Mouse (Mus musculus) embryo, embryonic 10.5 days (tissue): Measurements from ENCODE around the gene Pnkd.
A peak's percentile ranks its signal among the peaks of the same experiment; 100 is the strongest.

ENCODE experiments used
- DNase-seq: peaks from one replicate; pipeline ENCODE4 v3.0.0-alpha.2; 2015; ENCODE audit warnings: low spot score

Gene Pnkd

DNA sequence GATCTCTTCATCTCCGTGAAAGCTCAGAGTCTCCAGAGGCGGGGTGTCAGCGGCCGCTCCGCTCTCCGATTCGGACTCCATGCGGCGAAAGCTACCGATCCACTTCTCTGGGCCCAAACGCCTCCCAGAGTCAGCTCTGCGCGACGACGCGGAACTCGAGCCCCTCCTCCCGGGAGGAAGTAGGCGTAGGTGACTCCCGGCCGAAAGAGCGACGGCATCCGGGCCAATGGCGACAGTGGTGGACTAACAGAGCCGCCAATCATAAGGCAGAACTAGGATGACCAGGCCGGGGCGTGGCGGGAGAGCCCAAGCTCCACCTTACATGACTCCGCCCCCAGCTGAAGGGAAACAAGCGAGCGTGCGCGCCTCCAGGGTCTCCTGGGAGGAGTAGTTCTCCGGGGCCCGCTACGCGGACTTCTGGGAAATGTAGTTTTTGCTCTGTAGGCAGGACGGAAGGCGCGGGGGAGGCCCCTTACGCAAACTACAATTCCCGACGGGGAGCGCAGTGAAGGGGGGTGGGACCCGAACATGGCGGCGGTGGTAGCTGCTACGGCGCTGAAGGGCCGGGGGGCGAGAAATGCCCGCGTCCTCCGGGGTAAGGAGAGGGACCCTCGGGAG is at the start of gene Pnkd, which contains the start of gene Aamp:
TSS of gene Pnkd (plus strand) at position 388 of the 618 bp plus-strand sequence.
TSS of gene Aamp (minus strand) at position 196 of the 618 bp plus-strand sequence.
- DNase-seq = peak; percentile 100

DNA sequence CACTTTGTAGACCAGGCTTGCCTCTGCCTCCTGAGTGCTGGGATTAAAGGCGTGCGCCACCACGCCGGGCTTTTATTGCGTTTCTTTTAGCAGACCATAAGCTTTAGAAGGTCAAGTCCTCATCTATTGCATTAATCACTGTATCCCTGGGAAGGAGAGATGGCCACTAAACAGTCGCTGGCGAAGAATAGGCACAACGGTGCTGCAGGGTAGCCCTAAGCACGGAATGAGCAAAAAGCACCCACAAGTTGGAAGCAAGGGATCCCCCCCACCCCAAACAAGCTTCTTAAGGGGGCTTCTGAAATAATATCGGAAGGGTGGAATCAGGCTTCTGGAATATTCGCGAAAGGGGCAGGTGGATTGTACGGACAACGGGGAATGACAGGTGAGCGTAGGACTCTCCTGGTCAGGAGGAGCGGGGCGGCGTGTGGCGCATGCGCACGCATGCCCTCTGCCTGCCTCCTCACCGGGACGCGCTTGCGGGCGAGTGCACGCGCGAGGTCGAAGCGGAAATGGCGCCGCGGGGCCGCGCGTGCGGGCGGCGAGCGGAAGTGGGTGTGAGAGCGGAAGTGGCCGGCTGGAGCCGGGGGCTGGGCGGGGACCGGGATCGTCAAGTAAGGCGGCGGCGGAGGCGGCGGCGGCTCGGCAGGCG is 48.7 kb upstream of the Pnkd start, which contains the start of gene Arpc2:
TSS of gene Arpc2 (plus strand) at position 147 of the 652 bp plus-strand sequence.
- peak; percentile 94 for DNase-seq

DNA sequence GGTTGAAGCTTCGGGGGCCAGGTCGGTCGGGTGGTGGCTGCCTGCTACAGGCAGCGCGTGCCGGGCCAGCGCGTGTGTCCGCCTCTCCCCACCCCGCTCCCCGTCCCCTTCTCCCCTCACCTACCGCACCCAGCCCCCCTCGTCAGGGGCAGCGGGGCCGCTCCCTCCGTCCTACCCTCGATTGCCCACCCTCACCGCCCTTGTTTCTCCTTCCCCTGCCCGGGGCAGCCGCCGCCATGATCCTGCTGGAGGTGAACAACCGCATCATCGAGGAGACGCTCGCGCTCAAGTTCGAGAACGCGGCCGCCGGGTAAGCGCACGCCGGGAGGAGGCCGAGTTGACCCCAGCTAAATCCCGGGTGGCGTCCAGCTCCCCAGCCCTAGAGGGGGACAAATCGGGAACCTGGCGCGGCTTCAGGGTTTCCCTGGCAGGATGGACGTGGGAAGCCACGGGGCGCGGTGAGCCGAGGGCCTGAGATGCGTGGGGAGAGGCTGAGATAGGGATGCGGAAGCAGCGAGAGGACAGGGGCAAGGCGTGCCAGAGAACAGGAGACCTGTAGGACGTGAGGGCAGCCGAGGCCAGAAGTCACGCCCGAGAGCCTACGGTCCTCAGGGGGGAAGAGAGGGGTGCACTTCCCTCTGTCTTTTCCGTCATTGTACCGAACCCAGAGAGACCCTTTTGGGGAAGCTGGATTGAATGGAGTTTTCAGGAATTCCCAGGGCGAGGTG is 48.0 kb upstream of the Pnkd start:
- peak; percentile 54 for DNase-seq

DNA sequence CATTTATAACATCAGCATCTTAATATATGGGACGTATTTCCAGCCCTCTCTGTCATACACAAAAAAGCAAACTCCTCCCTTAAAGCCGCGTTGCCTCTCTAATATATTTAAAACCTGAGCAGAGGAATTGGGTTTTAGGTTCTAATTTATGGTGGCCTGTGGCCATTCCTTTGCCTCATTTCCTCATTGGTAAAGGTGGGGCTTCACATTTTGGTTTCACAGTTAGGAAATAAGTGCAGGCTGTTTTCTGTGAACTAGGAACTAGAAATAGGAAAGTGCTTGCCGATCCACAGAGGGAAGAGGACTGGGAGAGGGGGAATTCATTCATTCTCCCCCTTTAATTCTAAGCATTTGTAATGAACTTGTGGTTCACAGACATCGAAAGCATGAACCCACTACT is 47.1 kb upstream of the Pnkd start:
- no peak for DNase-seq

DNA sequence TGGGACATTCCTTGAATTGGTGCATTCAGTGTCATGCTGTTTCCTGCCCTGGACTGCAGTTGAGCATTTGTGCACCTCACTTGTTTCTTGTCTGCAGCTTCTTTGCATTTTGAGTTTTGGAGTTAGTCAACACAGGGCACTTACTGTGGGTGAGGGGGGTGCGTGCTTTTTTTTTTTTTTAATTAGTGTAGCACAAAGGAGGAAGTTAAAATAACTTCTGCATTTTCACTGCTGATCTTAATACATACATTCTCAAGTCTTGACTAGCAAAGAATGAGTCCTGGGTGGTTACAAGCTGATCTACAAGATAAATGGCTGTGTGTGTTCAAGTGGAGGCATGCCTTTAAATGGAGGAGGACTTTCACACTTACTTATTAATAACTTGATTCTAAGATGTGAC is 46.6 kb upstream of the Pnkd start:
- DNase-seq = no peak

DNA sequence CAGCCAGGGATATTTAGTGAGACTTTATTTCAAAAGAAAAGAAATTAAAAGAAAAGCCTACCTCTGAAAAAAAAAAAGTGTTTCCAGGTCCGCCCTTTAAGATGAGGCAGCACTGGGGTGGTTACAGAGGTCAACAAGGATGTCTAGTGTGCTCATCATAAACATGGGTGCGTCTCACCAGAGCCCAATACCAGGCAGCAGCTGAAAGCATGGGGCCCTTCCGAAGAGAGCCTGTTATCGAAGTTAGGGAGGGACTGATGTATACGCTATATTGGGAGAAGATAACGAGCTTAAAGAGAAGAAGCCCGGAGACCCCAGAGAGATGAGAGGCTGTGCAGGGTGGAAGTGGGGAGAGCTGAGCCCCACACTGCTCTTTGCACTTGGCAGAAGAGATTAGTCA is 45.6 kb upstream of the Pnkd start:
- no peak for DNase-seq

DNA sequence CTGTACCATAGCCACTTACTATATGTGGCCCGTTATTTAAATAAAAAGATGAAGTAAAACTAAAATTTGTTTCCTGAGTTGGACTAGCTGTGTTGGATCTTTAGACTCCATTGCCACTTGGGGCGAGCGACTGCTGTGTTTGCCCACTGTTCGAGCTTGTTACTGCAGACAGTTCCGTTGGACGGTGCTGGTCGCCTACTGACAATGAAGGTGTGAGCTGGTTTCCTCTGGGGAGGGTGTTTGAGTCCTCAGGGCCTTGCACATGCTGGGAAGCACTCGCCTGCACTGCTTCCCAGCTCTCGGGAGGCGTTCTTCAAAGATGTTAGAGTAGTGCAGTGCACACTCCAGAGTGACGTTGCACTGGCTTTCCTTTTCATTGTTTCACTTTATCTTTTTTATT is 45.1 kb upstream of the Pnkd start:
- DNase-seq = no peak

DNA sequence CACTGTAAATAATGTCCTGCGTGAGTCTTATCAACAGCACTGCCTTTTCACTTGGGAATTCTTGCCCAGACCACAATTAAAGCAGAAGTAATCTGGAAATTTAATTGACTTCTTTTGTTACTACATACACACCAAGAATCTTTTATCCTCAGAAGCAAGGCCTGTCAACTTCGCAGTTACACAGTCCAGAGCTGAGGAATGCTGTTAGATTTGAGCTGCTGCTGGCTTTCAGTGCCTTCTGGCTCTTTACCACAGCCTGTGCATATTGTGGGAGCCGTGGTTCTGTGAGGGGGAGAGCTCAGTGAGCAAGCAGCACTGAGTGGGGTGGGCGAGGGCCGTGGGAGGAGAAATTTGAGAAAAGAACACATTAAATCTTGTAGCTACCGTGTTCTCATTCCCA is 44.4 kb upstream of the Pnkd start:
- no peak for DNase-seq

DNA sequence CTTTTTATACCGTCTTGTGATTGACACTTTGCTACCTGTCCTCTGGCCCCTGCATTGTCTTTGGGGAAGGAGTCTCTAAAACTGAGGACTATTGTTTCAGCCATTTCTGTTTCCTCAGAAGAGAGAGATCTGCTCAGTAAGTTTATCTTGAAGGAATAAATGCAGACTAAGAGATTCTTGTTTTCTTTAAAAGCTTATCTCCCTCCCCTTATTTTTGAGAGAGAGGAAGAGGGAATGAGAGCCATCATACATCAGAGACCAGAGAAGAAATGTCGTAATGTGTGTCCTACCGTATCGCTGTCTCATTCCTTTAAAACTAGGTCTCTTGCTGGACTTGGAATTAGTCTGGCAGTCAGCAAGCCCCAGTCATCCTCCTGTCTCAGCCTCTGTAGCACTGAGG is 43.9 kb upstream of the Pnkd start:
- no peak for DNase-seq

DNA sequence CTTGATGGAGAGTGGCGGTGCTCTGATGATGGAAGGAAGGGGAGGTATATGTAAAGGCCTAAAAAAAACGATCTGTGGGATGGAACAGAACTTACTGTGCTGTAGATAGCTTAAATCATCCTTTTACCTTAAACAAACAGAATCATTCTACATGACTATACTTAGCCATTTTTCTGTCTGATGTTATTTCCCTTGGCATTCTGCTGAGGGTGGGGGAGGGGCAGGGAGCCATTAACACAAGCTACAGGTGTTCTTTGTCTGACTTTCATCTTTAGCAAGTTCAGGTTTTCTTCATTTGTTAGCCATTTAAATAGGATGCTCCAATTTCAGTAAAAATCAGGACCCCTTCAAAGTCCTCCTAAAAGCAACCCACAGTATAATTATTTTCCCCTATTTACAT is 39.2 kb upstream of the Pnkd start:
- DNase-seq = no peak

DNA sequence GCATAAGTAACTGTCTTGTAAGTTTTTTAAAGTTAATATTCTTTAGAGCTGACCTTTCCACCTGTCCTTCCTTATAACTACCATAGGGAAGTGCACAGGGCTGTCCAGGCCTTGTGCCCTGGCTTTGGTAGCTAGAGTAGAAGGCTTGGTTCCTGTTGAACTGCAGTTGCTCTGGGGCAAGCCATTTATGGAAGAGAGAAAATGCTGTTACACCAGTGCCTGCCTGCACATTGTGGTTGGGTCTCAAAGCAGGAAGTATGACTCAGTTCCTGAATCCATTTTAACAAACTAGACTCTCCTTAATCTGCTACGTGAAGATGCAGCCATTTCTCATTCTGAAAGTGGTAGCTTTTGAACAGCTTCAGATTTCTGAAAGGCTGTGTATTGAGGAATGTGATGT is 35.9 kb upstream of the Pnkd start:
- DNase-seq = no peak

DNA sequence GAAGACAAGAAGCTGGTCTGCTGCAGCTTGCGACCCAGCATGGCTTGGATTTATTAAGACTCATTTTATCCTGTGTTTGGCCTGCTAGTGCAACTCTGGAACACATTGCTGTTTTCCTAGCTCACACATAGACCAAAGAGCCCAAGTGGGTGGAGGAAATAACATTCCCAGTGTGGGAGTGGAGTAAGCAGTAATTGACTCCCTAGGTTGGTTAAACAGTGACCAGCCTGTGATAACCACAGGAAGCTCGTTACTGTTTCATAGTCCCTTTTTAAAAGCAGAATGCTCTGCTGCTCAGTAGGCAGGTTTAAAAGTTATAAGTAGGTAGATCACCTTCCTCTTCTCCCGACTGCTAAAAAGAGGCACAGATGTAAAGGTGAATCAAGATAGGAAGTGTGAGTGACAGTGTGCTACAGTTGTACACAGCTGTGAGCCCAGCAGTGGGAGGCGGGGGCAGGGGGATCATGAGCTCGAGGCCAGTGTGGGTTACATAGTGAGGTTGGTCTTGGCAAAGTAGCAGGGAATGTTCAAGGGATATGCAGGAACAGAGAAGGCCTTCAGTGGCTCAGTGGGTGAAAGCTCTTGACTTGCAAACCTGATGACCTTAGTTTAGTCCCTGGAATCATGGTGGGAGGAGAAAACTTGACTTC is 35.3 kb upstream of the Pnkd start:
- no peak for DNase-seq

DNA sequence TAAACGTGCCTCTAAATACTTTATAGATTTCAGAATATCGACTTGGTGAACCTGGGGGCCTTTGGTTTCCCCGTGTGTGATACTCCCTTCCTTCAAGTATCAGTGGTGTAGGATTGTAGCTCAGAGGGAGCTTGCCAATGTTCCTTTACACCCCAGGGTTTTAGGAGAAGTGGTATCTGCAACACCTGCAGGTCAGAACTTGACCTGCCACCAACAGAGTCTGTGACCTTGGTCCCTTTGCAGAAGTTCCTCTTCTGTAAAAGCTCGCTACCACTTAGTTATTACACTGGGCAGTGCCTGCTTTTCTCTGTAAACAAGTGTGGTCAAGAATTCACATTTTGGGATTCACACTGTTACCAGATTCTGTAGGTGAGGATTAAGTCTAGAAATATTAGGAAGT is 34.6 kb upstream of the Pnkd start:
- DNase-seq = no peak

DNA sequence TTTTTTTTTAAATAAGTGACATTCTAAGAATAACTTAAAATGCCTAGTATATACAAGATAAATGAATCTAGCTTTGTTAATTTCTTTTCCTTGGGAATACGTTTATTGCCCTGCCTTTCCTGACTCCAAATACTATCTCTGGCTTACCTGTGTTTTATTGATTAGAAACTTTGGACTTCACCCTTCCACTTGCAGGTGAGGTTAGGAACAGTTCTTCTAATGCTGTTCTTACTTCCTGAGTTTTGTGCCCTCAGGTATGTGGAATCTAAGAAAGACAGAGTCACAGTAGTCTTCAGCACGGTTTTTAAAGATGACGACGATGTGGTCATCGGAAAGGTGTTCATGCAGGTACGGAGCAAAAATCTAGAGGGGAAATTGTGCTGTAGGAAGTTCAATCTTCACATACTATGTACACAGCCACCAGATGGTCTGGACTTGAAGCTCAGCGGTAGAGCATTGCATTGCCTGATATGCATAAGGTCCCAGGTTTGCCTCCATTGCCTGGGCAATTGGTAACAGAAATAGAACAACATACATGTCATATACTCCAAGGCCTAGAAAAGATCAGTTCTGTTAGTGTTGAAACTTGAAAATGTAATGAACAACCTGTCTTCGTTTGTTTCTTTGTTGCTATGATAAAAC is 28.9 kb upstream of the Pnkd start:
- DNase-seq = no peak

DNA sequence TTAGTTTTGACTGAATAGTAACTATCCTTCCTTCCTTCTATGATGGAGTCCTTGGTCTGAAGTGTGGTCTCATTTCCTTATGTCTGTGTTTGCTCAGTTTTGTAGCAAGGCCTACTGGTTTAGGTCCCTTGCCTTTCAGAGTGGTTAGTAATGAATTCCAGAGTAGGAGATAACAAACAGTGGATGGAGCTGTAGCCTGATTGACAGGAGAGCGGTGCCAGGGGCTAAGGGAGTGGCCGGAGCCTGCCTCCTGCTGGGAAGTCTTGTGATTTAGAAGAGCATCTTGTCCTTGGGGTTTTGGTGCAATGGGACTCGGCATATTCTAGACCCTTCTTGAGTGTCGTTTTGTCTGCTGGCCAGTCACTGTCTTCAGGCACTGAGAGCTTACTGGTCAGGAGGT is 27.9 kb upstream of the Pnkd start:
- no peak for DNase-seq

DNA sequence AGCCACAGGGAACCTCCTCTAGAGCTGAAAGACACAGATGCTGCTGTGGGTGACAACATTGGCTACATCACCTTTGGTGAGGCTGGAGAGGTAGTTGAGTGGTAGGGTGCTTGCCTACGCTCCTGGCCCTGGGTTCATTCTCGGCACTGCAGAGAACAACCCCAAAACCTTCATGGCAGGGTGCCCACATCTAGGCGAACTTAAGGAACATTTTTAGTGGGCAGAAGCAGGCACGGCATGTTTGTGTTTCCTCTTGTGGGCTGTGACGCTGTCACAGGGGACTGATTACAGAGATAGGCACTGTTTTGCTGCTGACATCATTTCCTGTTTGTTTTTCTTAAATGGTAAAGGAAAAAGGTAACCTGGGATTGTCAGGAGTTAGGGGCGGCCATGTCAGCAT is 22.2 kb upstream of the Pnkd start:
- DNase-seq = no peak

DNA sequence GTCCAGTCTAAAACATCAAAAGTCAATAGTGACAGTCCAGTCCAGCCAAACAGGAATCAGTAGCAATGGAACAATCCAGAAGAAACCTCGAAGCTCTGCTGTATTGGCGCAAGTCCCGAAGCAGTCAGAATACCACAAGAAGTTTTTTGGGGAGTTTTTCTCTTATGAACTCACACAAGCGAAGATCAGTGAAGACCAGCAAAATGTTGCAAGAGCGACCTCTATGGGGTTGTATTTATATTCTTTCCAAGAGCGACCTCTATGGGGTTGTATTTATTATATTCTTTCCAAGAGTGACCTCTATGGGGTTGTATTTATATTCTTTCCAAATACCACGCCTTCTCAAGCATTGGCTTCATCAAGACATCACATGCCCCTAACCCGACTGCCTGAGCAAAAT is 16.0 kb upstream of the Pnkd start:
- no peak for DNase-seq

DNA sequence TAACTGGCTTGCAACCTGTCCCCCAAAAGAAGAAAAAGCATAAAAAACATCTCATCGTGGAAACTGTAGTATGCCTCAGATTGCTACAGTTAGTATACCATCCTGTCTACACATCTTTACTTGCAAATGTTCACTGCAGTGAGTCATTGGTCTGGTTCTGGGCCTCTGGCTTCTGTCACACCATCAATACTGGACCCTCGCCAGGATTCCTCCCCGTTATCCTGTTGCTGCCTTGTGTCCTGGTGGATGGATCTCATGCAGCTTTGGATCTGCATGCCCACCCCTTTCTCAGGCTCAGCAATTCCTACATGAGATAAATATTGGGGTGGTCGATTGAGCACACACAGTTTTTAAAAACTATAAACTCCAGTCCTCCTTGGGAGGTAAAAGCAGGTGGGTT is 13.1 kb upstream of the Pnkd start:
- DNase-seq = no peak

DNA sequence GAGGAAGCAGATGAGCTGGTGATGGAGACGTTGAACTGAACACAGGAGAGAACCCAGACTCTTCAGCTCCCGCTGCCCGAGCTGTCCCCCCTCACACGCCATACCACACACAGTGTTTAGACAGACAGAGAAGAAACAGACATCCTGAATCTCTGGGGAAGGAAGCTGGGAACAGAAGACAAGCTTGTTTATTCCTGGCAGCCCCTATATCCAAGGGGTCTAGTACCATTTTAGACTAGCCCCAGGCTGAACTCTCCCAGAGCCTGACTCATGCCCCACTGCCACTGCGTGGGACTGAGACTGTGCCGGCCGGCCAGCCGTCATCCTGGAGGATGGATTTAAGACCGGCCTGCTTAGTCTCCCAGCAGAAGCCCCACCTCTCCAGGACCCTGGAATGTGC is 9.7 kb upstream of the Pnkd start:
- peak; percentile 54 for DNase-seq

DNA sequence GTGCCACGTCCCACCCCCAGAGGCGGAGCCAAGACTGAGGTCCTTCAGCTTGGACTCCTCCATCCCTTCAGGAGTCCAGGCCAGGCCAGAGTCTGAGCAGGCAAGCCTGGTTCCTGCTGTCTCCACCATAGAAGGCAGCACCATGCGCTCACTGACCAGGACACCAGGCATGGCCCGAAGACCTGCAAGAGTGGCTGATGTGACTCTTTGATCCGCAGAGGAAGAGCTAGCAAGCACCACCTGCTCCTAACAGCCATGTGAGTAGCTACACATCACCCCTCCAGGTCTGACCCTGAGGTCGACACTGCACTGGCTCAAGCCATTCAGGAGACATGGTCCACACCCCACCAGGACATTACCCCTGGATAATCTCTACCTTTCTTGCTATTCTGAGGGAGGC is 7.7 kb upstream of the Pnkd start:
- no peak for DNase-seq

DNA sequence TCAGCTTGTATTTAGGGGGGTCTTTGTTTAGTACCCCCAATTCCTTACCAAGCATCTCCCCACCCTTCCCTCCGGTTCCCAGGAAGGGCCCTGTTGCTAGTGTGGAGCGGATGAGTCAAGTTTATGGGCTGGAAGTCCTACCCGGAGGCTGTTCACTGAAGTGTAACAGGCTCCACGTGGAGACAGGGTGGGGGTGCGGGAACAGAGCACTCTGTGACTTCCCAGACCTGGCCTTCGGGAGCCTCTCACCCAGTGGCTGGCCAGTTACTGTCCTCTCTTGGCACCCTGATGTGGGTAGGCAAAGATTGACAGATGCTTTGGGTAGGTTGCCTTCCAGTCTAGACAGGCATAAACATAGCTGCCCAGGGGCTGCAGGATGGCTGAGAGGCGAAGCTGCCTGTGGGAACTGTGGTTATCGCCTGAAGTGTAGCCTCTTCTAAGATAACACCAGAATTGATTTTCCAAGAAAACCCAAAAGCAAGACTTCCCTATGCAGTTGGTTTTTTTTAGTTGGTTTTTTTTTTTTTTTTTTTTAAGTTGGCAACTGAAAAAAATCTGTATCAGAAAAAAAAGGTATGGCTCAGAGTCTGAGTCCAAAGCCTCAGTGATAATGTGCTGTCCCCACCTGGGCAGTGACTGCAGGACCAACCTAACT is 6.7 kb upstream of the Pnkd start:
- DNase-seq = no peak

DNA sequence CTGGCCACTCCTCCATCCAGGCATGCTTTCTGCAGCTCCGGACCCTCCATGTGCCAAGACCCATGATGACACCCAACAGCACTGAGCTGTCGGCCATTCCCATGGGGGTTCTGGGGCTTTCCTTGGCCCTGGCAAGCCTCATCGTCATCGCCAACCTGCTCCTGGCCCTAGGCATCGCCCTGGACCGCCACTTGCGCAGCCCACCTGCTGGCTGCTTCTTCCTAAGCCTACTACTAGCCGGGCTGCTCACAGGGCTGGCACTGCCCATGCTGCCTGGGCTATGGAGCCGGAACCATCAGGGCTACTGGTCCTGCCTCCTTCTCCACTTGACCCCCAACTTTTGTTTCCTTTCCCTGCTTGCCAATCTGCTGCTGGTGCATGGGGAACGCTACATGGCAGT is 6.2 kb upstream of the Pnkd start, which contains the start of gene Gpbar1:
TSS of gene Gpbar1 (plus strand) at position 13 of the 400 bp plus-strand sequence.
- no peak for DNase-seq
